Mouse (Mus musculus): ENCODE measurements around the gene Fibcd1.

- no peak for TF ChIP-seq CTCF (IDR thresholded peaks at IDR 0.05; ENCODE audit: borderline replicate concordance, insufficient read depth, low read length)
- no peak for TF ChIP-seq POLR2A (IDR thresholded peaks at IDR 0.05; ENCODE audit: low read depth, low read length)
These were observed 56.6 kb downstream of the Fibcd1 start for GRCm38 (mm10) chr2:31789215-31789614.

All from embryonic fibroblast, embryonic 13.5 days (primary cell).